Mouse (Mus musculus) liver, embryonic 14.5 days (tissue): ENCODE measurements around the gene P2rx5.

Experiments
- CTCF ChIP-seq: IDR thresholded peaks from 2 replicates; pipeline ENCODE4 v1.5.1; 2016; ENCODE audit warnings: antibody characterized with exemption, low read depth, control low read depth
- EP300 ChIP-seq: IDR thresholded peaks from 2 replicates; pipeline ENCODE4 v1.6.1; 2016; ENCODE audit warnings: antibody characterized with exemption, low read depth

- TF ChIP-seq CTCF (no peak), EP300 (no peak)
Observed at GRCm38 (mm10) chr11:73198190-73198589, 38.0 kb downstream of the P2rx5 start.
